Mouse (Mus musculus) hindlimb bud, embryonic 11.5 days (tissue): ENCODE measurements around the gene Spata22.
"Not testable (repeated sequence)": the region's sequence is repeated elsewhere in the genome, so short reads cannot be mapped to it uniquely, and the experiment has no call there.

Source experiments
- DNase-seq: peaks from one replicate; pipeline ENCODE4 v3.0.0-alpha.2; 2012; ENCODE audit warnings: low read depth, low spot score; ENCODE audit errors: extremely low spot score

Spata22 gene

DNA sequence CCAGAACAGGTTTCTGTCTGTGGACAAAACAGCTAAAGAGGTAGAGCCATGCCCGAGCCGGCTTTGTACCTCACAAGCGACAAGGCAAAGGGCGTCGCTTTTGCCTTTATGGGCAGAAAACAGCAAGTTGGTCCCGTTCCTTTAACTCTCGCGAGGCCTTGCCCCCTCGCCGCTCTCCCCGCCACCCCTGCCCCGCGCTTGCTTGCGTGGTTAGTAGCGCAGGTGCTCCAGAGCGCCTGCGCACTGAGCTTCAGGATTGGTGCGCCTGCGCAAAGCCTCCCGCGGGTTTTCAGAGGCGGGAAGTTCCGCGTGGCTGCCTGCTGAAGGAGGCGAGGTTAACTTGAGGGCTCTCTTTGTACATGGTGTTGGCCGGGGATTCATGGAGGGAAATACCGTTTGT lies at the start of gene Spata22, which contains the start of the genes Aspa and Gm49340:
Gene Spata22, plus strand, starts transcription at position 300 of the 400 bp plus-strand sequence.
Gene Aspa, minus strand, starts transcription at position 155 of the 400 bp plus-strand sequence.
Gene Gm49340, plus strand, starts transcription at position 300 of the 400 bp plus-strand sequence.
- no peak for DNase-seq

- no peak for DNase-seq
Observed at GRCm38 (mm10) chr11:73280710-73281109, 48.8 kb upstream of the Spata22 start.

DNA sequence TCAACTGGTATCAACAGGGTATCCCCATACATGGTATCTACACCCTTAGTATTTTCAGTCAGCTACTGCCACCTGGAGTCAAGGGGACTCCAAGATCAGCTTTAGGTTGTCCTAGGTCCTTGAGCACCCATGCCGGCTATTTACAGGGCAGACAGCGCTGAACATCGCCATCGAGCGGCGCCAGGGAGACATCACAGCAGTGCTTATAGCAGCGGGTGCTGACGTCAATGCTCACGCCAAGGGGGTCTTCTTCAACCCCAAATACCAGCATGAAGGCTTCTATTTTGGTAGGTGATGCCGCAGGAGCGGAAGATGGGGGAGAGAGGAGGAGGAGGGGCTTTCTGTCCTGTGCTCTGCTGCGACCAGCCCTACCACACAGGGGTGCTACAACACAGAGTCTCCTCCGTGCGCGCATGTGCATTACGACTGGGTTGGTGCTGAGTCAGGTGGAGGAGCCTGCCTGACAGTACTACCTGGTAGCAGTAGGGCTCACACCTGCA lies 48.0 kb upstream of the Spata22 start:
- DNase-seq, result no peak

- no peak for DNase-seq
Observed at GRCm38 (mm10) chr11:73283369-73283768, 46.2 kb upstream of the Spata22 start.

DNA sequence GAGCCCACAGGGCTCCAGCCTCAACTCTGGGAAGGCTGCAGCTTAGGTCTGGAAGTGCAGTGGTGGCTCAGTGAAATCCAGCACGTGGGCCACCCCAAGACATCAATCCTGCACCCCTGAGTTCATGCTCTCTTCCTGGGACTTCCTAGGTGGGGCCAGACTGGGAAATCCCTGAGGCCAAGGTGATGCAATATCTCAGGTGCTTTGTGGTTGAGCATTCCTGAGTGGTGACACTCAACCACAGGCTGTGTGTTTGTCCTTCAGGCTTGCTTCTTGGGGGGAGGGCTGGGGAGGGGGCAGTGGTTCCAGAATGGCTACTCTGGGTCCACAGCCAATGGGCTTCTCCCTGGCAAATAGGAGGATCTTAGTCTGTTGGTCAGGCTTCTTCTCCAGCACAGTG lies 45.6 kb upstream of the Spata22 start:
- no peak for DNase-seq

DNA sequence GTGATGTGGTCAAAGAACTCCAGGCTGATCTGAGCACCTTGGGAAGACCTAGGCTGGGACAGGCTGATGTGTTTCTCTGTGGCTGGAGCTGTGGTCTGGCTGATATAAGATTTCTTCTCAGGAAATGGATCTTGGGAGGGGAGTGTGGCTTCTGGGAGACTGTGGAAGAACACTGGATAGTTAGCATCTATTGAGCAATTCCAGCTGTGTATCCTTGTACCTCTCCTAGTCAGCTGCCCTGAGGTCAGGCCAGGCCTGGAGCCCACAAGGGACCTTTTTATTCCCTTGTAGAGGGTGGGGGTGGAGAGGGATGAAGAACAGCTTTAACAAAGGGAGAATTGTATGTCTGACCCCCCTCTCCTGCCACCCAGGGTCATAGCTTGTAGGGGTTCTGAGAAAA lies 45.2 kb upstream of the Spata22 start:
- no peak for DNase-seq

- DNase-seq, result no peak
Observed at GRCm38 (mm10) chr11:73289621-73290020, 39.9 kb upstream of the Spata22 start.

GRCm38 (mm10) chr11:73303123-73303522 lies 26.4 kb upstream of the Spata22 start:
- no peak for DNase-seq

DNA sequence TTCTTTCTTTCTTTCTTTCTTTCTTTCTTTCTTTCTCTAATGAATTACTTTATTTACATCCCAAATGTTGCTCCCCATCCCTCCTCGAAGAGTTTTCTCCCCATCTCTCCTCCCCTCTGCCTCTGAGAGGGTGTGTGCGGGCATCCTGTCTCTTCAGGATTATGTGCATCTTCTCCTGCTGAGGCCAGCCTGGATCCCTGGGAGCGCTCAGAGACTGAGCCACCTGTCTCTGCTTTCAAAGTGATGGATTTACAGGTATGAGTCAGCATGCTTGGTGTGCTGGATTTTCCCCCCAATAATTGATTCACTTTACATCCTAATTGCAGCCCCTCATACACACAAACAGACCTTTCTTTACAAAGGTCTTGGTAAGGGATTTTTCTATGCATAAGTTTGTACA lies 13.6 kb upstream of the Spata22 start:
- no peak for DNase-seq

- DNase-seq, result not testable (repeated sequence)
Observed at GRCm38 (mm10) chr11:73318581-73318980, 11.0 kb upstream of the Spata22 start.

DNA sequence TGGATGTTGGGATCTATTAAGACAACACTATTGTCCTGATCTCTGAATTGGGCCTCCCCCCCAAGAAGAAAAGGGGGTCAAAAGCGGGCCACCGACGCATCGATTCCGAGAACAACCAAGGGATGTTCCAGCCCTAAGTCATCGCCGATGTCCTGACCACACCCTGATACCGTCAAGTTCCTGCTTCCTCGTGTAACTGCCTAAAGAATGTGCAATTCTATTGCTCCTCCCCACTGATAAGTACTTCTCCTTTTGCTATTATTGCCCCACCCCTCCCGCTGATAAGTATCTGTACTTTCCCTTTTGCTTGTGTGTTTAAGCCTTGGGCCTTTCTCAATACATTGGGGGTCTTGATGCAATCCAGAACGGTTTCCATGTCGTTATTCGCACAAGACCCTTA lies 8.5 kb upstream of the Spata22 start:
- not testable (repeated sequence) for DNase-seq

GRCm38 (mm10) chr11:73323906-73324830 lies 5.4 kb upstream of the Spata22 start:
- DNase-seq, result no peak

DNA sequence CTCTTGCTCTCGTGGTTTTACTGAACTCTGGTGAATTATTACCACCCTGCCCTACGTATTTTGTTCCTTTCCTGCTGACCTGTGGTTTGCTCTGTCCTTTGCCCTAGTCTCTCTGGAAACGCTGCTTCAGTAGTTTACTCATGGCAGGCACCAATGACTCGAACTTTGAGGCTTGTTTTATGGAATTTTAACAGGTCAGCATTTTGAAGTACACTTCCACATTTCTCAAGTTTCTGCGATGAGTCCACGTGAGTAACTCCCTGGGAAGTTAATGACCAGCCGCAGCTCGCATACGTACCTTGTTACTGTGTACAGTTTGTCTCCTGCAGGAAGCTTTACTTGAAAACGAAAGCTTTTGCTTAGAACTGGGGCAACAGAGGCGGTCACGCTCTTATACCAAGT lies 3.1 kb upstream of the Spata22 start:
- no peak for DNase-seq

GRCm38 (mm10) chr11:73327361-73327760 lies 2.2 kb upstream of the Spata22 start:
- DNase-seq, result no peak

DNA sequence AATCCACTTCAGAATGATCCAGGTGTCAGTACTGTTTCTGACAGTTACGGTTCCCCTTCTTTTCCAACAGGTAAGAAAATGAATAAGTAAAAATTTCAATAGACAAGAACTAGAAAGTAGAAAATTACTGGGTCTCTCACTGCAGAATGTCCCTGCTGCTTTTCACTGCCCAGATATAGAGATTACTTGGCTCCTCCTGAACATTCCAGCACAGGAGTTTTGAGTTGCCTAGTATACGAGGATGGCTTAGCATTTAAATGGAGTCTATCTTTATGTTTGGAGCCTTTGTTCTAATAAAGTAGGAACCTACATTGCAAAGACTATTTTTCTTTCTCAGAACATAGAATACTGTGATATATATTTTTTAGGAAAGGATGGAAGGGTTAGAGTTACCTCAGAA lies 3.8 kb downstream of the Spata22 start:
- DNase-seq, result no peak

DNA sequence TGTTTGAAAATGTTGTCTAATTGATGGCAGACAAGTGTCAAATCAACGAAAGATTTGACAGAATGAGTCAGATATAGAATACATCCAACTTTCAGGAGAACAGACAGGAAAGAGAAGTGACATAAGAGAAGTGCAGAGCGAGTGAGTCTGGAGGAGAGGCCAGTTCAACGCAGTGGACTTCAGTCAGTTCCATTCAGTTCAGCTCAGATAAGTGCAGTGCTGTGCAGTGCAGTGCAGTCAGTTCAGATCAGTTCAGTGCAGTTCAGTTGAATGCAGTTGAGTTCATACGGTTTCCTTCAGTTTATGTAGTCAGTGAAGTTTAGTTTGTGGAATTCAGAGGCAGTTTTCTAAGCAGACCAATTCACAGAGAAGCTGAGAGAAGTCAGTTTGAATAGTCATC lies 7.4 kb downstream of the Spata22 start:
- no peak for DNase-seq

DNA sequence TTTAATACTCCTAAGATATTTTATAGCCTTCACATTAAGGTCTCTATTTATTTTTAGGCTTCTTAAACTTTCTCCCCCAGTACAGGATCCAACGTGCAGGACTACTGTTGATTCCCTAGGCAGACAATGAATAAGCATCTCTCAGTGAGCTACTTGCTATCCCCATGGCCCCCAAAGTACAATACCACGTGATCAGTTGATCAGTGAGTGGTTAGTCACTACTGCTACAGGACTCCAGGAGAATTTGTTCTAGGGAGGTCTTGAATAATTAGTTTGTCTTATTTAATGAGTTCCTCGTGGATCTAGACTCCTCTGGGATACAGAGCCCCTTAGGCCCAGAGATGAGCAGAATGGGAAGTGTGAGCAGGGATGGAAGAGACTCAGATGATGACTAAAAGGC lies 20.9 kb downstream of the Spata22 start, which contains the start of gene Olfr20:
Gene Olfr20, plus strand, starts transcription at position 301 of the 400 bp plus-strand sequence.
- DNase-seq, result no peak

DNA sequence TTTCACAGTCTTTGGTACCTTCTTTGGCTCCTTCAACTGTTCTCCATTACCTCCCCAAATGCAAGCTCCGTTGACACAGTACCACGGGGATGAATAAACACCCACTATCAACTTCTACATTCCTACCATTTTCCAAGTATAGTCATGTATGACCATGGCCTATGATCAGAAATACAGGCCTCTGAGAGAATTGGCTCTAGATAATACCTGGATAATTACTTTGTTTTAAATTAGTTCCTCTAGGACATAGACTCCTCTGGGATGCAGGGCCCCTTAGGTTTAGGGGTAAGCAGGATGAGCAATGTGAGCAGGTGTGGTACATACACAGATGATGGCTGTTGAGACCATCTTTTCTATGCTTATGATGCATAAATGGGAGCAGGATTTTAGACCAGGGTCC lies 41.4 kb downstream of the Spata22 start, which contains the start of gene Olfr376:
Gene Olfr376, plus strand, starts transcription at position 301 of the 400 bp plus-strand sequence.
- no peak for DNase-seq

GRCm38 (mm10) chr11:73395374-73395773 lies 65.8 kb downstream of the Spata22 start:
- DNase-seq, result no peak
